8 mouse cellular contexts compared by ENCODE assay signal in genomic region chr9:45117741-45118431, GRCm38 (mm10). TPM values are rescaled to one million over a fixed set of nuclear protein-coding genes. Genes with fewer than 3 reads are reported as not detected.
A peak's percentile ranks its signal among the peaks of the same experiment; 100 is the strongest.
DNase-seq lines count a peak whose midpoint lies in the region; ATAC-seq and TF ChIP-seq lines count a peak whose summit lies in the region.

TSS of gene Scn2b (plus strand) at chr9:45117782.

- ATAC-seq in heart, embryonic 12.5 days (ENCODE audit: insufficient number of reproducible peaks, low FRiP score): no peak
- ATAC-seq in hindbrain, embryonic 16.5 days: peak; percentile 67

- peaks cover 20% of the 10 kb centered on the region for H3K4me1 ChIP-seq in heart, embryonic 12.5 days (replicated peaks)
- peaks cover 46% of the 10 kb centered on the region for H3K4me1 ChIP-seq in E14TG2a.4 (replicated peaks; ENCODE audit: low read depth, low read length)
- H3K4me1 ChIP-seq in hindbrain, embryonic 16.5 days (ENCODE audit: control insufficient read depth, insufficient read depth, low read depth, low read length): peaks cover 34% of the 10 kb centered on the region

- WGBS in heart, embryonic 12.5 days: under 1% methylated on average over 13 of the region's 13 CpGs
- under 1% methylated on average over 13 of the region's 13 CpGs for WGBS in hindbrain, embryonic 16.5 days

- H3K27ac ChIP-seq in heart, embryonic 12.5 days (ENCODE audit: poor library complexity, severe bottlenecking): peak within 1 kb of the TSS; percentile 47; the same call in 1 of the 2 replicates
- H3K27ac ChIP-seq in hindbrain, embryonic 16.5 days (ENCODE audit: low read depth, low read length): peak within 1 kb of the TSS; percentile 81

- H3K9me3 ChIP-seq in heart, embryonic 12.5 days (replicated peaks): no peaks in the 10 kb centered on the region
- no peaks in the 10 kb centered on the region for H3K9me3 ChIP-seq in E14TG2a.4 (ENCODE audit: low read length)
- H3K9me3 ChIP-seq in hindbrain, embryonic 16.5 days (ENCODE audit: control insufficient read depth, low read length): no peaks in the 10 kb centered on the region

- H3K4me3 ChIP-seq in heart, embryonic 12.5 days: peak within 1 kb of the TSS; percentile 59
- peak within 1 kb of the TSS; percentile 55 for H3K4me3 ChIP-seq in E14TG2a.4 (replicated peaks; ENCODE audit: low read length)
- H3K4me3 ChIP-seq in hindbrain, embryonic 16.5 days (ENCODE audit: low read length): peak within 1 kb of the TSS; percentile 54

- peaks cover 30% of the 10 kb centered on the region for H3K27me3 ChIP-seq in heart, embryonic 12.5 days (replicated peaks)
- peaks cover 21% of the 10 kb centered on the region for H3K27me3 ChIP-seq in E14TG2a.4 (ENCODE audit: insufficient read depth, low read length)
- H3K27me3 ChIP-seq in hindbrain, embryonic 16.5 days (replicated peaks; ENCODE audit: control insufficient read depth, insufficient read depth, low read length): no peaks in the 10 kb centered on the region

- no peak for TF ChIP-seq CTCF in E14TG2a.4 (conservative IDR thresholded peaks at IDR 0.05; ENCODE audit: low read length)

- H3K4me2 ChIP-seq in heart, embryonic 12.5 days: peak within 1 kb of the TSS; percentile 72
- H3K4me2 ChIP-seq in hindbrain, embryonic 16.5 days (ENCODE audit: low read length): peak within 1 kb of the TSS; percentile 76

- peak within 1 kb of the TSS; percentile 76 for H3K9ac ChIP-seq in heart, embryonic 12.5 days
- peak within 1 kb of the TSS; percentile 74 for H3K9ac ChIP-seq in hindbrain, embryonic 16.5 days (ENCODE audit: low read depth, low read length)

- H3K36me3 ChIP-seq in heart, embryonic 12.5 days: no peaks in the 10 kb centered on the region
- H3K36me3 ChIP-seq in E14TG2a.4 (ENCODE audit: insufficient read depth, low read length): no peaks in the 10 kb centered on the region
- no peaks in the 10 kb centered on the region for H3K36me3 ChIP-seq in hindbrain, embryonic 16.5 days (ENCODE audit: control insufficient read depth, insufficient read depth, low read length)

- DNase-seq in heart, adult 8-10 months (ENCODE audit: low spot score): no peak
- peak; percentile 64 to 69 for DNase-seq in cerebellum, postnatal 25 days
- peak; percentile 12 to 39 for DNase-seq in lung, postnatal 4 days
- peak; percentile 56 to 61 for DNase-seq in thymus, postnatal 36 days
- DNase-seq in urinary bladder, postnatal 10 days (ENCODE audit: low spot score): no peak

RNA-seq across cellular contexts. Expression of gene Scn2b, which starts in this region (rescaled TPM):
- 1.2 and 2.1 TPM in 2 replicates for polyA plus RNA-seq in heart, embryonic 12.5 days (2016; fragmentation: Nextera tagmentation; extraction: Ambion mirVana)
- 1 to 10 TPM in 2 of 4 experiments, under 1 TPM in 2; 0.81 to 1.4 (median 1.1) TPM for total RNA-seq in heart, adult 8-10 months (2022)
- 10.0 and 10.5 TPM in 2 replicates for polyA plus RNA-seq in hindbrain, embryonic 16.5 days (2015; fragmentation: Nextera tagmentation; extraction: Ambion mirVana)

Comparison
In these comparisons a context has a peak if more than half of its experiments do, and no peak if none do; other contexts are left out.
1. DNase-seq: peak in cerebellum, postnatal 25 days (2 of 2), lung, postnatal 4 days (2 of 2) and thymus, postnatal 36 days (2 of 2); none in heart, adult 8-10 months (single experiment) and urinary bladder, postnatal 10 days (single experiment).
2. Peak in every context shown above with its lines, with median percentiles within 50 percentile points of each other: H3K4me3 ChIP-seq.